Mouse (Mus musculus): ENCODE results near the gene Rnf114.

DNA sequence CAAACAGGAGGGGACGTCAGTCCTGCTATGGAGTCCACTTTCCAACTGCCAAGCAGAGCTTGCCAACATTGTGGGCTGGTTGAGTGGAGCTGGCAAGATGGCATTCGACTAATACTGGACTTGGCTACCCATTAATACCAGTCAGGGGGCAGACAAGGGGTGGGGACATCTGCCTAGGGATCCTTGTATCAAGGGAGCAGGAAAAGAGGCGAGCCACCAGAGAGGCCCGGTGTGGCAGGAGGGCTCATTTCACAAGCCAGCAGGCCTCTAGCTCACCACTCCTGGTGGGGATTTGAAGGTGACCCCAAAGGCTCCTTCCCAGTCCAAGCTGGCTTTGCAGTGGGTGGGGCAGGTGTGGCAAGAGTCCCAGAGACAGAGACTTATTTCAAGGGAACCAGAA is 9.8 kb upstream of the Rnf114 start:
- TF ChIP-seq BHLHE40 (IDR thresholded peaks at IDR 0.05; ENCODE audit: low read depth, low read length) (no peak), POLR2A (IDR thresholded peaks at IDR 0.05; ENCODE audit: low read depth, low read length) (no peak)
